Mouse (Mus musculus) layer of hippocampus, adult 8-10 months (tissue): ENCODE results near the gene Zfp94. TPM values are rescaled to one million over a fixed set of nuclear protein-coding genes. Genes with fewer than 3 reads are reported as not detected.

Experiments used
- DNase-seq, 2 experiments: peaks; one replicate each; pipeline ENCODE4 v3.0.0; 2022; ENCODE audit warnings: low spot score in 2 of 2
- total RNA-seq, 4 experiments: library from RNA; stranded (reverse); gene quantifications; 2 replicates each; pipeline ENCODE4 v1.2.4; 2022

The Zfp94 gene
- total RNA-seq, result 10 to 100 TPM; 14.4 to 18.3 (median 15.6) TPM

DNA sequence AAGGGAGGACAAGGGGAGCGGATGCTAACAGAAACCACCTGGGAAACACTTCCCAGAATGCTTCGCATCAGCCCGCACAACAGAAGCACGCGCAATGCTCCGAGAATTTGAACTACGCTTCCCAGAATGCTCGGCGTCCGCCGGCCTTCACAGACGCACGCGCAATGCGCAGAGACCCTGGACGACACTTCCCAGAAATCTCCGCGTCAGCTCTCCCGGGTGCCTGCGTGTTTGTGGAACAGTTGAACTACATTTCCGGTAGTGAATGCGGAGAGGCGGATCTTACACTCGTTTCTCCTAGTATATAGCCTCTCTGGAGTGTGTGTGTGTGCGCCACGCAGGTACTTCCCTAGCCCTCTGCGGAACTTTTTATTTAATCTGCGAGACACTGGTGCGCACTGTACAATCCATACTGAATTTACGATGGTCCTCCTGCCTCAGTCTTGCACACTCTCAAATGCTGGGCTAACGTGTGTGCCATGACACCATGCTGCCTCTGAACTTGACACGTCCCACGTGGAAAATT lies at the start of gene Zfp94:
Zfp94 (minus strand) TSS at position 100 of the 526 bp plus-strand sequence.
- DNase-seq, result peak; percentile 96 to 97

DNA sequence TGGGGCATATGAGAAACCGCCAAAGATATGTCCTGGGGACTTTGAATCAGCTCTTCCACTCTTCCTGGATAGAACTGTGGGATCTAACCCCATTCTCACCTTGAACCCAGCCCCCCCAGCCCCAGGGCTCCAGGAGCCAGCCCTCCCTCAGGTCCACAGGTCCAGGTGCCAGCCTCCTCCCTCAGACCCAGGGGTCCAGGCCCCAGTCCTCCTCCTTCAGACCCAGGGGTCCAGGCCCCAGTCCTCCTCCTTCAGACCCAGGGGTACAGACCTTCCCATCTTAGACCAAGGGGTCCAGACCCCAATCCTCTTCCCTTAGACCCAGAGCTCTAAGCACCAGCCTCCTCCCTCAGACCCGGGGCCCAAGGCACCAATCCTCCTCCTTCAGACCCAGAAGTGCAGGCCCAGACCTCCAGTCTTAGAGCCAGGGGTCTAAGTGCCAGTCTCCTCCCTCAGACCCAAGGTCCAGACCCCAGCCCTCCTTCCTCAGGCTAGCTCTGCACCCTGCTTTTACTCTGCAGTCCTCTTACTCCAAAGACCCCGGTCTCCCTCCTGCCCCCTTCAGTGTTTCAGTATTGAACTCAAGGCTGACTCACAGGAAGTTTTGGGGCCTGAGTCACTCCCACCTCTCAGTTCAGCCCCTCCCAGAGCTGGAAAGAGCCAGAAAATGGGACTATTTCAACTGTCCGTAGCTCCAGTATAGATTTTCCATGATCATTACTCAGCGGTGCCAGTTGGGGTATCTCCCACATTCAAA lies 49.0 kb upstream of the Zfp94 start:
- DNase-seq, result no peak

DNA sequence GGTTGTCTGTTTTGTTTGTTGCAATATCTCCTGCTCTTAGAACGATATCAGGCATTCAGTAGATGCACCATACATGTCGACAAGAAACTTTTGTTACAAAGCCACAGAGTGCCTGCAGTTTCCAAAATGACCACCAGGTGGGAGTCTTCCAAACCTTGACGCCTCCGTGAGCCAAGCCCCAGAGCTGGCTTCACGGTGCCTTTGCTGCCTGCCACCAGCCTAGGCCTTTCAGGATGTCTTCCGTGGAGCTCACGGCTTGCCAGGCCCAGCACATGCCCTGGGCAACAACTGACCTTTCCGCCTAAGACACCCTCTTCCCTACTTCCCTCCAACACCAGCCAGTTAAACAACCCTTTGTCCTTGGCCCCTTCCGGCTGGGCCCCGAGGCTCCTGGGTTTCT lies 48.4 kb upstream of the Zfp94 start:
- DNase-seq, result peak; percentile 66 to 89

DNA sequence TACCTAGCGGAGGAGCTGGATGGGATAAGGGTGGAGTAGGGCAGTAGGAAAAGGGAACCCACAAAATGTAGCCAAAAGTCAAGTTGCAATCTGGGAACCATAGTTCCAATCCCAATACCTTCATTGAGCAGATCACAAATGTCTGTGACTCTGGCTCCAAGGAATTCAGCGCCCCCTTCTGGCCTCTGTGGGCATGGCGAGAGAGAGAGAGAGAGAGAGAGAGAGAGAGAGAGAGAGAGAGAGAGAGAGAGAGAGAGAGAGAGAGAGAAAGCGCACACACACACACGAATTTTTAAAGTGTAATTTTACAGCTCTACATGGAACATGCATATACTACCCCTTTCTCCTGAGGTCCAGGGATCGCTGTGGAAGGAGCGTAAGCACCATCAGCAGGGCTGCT lies 46.8 kb upstream of the Zfp94 start:
- no peak for DNase-seq

DNA sequence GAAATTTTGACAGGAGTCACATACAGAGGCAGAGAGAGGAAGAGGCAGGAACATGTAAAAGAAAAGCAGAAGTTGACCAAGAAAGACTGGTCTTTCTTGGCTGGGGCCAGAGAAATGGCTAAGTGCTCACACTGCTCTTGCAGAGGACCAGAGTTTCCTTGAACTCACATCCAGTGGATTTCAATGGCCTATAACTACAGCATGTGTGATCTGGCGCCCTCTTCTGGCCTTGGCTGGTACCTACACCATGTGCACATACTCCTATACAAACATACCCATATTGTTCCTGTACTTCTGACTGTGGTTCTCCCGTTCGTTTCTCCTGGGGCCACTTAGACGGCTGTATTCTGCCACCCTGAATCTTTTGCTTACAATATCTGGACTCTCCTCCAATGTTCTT lies 44.5 kb upstream of the Zfp94 start:
- no peak for DNase-seq

DNA sequence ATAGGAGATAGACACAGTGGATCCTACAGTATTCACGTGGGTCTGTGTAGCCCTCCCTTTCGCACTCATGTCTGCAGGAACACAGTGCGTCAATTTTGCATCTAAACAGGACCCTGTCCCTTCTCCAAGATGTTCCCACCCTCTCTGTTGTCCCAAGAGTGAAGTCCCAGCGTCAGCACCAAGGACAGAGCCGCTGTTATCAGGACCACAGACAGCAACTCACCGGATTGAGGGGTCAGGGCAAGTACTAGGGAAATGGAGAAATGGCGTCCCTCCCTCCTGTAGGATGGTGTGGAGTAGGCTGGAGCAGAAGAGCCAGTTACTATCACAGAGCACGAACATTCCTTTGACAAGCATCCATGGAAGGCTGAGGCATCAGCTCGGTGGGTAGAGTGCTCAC lies 42.8 kb upstream of the Zfp94 start:
- no peak for DNase-seq

DNA sequence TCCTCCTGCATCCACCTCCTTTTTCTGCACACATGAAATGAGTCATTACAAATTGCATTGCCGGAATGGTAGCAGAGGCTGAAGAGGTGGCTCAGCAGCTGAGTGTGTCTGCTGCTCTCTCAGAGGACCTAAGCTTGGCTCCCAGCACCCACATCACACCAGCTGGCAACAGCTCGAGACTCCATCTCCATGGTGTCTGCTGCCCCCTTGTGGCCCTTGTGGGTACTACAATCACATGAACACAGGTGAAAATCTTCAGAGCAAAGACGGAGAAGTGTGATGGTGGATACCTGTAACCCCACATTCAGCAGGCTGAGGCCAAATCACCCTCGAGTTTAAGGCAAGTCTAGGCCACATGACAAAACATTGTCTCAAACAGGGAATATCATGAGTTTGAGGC lies 41.4 kb upstream of the Zfp94 start:
- DNase-seq, result no peak

DNA sequence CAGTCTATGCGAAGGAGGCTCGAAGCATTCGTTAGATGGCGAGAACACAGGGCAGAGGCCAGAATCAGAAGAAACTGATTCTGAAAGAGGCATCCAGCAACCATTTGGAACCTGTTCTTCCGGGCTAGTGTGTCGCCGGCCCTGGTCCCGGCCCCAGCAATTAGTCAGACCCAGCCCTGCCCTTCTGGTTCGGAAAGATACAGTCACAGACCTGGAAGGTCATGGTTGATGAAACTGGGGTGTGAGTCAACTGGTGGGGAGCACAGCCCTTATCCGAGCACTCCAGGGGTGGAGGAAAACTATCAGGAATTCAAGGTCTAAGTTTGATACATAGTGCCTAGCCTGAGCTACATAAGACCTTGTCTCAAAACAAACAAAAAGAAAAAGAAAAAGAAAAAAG lies 39.6 kb upstream of the Zfp94 start:
- no peak for DNase-seq

DNA sequence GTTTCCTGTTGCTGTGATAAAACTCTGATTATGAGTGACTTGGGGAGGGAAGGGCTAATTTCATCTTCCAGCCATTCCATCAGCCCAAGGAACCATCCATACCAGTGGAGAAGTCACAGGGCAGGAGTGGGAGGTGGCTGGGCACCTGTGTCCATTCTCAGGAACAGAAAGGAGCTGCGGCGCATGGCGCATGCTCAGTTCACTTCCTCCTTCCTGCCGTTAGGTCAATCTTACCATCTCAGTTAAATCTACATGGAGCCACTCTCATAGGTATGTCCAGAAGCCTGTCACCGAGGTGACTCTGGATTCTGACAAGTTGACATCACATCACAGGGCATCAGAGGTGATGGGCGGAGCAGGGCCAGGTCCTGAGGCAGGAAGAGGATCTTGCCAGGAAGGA lies 39.2 kb upstream of the Zfp94 start:
- DNase-seq, result no peak

DNA sequence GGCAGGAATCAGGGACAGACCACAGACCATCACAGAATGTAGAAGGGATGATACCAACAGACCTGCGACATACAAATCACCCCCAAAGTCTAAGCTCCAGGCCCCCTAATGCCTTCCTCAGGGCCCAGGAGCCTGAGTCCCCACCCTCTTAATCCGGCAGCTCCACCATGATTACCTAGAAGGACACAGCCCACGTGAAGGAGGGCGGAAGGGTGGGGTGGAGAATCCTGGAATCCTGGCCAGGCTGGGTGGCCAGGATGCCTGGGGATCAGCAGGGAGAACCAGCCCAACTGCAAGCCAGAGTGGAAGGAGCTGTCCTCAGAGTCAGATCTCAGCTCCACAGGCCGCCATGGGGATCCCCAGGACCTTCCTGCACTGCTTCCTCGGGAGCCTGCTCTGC lies 32.4 kb upstream of the Zfp94 start, which contains the start of gene Lypd5:
Lypd5 (plus strand) TSS at position 301 of the 400 bp plus-strand sequence.
- no peak for DNase-seq

DNA sequence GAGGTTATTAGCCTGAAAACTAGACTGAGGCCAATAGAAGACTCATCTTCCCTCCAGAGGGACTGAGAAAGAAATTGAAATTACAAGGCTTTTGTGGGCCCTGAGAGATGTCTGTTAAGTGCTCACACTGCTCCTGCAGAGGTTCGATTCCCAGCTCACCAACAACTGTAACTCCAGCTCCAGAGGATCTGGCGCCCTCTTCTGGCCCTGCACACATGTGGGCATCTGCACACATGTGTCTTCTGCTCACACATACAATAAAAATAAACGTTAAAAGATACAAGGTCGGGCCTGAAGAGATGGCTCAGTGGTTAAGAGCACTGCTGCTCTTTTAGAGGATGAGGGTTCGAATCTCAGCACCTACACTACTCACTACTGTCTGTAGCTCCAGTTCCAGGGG lies 30.0 kb upstream of the Zfp94 start:
- no peak for DNase-seq

DNA sequence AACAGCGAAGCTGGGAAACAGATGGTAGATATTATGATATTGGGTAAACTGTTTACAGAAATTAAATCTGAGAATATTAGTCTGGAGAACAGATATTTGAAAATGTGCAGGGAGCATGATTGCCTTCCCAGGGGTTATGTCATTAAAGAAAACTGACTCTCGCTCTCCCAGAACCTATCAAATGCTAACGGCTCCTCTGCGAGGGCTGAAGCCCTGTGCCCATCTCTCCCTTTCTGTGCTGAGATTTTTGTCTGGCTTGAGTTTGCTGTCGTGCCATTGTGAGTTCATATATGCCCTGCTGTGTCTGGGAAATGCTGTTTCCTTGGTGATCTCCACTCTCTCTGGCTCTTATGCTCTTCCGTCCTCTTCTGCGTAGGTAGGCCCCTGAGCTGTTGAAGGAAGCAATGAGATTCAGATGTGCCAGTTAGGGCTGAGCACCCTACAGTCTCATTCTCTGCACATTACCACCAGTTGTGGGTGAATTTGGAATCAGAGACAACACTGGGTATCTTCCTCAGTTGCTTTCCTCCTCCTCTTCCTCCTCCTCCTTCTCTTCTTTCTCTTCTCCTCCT lies 27.3 kb upstream of the Zfp94 start:
- peak in 1 of 2 experiments; percentile 13 for DNase-seq

DNA sequence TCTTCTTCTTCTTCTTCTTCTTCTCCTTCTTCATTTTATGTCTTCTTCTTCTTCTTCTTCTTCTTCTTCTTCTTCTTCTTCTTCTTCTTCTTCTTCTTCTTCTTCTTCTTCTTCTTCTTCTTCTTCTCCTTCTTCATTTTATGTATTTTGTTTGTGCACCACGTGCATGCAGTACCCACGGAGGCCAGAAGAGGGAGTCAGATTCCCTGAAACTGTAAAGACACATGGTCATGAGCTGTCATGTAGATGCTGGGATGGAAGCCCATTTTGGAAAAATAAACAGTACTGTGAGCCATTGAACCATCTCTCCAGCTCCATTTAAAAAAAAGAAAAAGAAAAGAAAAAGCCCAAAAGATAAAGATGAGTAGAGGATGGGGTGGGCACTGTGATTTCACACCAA lies 21.8 kb upstream of the Zfp94 start:
- no peak for DNase-seq

DNA sequence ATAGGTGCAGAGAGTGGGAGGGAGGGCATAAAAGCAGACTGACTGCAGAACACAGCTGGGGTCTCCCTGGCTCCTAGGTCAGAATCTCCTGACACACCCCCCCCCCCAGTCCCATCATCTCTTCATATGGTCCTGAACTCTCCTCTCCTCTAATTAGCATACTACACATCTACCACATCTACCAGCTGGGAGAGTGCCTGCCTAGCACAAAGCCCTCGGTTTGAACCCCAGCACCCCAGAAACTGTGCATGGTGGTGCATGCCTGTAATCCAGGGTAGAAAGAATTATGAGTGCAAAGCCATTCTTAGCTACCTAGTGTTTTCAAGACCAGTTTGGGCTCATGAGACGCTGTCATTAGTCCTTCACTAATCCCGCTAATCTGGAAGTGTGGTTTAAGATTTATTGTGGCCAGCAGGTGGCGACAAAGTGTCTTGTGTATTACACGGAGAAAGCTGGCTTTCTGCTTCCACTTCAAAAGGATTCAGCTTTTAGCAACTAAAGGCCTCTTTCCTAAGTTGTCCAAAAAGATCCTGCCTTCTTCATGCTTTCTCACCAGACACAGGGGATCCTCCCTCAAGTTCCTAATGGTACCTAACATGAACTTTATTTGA lies 19.3 kb upstream of the Zfp94 start:
- peak; percentile 49 to 84 for DNase-seq

DNA sequence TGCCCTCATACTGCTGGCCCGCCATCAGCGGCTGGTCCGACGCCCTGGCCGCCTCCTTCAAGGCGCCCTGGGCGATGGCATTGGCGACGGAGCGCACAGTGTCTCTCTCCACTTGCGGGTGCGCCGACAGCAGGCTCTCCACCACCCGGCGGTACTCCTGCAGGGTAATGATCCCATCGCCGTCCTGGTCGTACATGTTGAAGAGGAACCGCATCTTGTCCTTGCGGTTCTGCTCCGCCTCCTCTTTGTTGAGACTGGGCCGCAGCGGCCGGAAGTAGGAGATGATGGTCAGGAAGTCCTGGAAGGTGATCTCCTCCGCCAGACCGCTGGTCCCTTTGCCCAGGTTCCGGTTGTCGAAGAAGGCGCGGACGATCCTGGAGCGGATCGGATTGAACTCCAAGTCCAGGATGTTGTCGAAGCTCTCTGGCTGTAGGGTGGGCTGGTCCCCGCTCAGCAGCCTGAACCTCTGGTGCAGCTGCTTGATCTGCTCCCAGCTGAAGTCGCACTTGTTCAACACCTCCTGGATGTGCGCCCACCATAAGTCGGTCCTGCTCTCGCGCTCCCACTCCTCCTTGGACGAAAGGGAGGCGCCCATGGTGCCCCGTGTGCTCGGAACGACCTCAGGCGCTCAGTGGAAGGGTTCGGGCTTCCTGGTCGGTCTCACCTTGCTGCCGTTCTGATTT lies 17.0 kb upstream of the Zfp94 start, which contains the start of gene Tescl:
Tescl (minus strand) TSS at position 633 of the 683 bp plus-strand sequence.
- no peak for DNase-seq

DNA sequence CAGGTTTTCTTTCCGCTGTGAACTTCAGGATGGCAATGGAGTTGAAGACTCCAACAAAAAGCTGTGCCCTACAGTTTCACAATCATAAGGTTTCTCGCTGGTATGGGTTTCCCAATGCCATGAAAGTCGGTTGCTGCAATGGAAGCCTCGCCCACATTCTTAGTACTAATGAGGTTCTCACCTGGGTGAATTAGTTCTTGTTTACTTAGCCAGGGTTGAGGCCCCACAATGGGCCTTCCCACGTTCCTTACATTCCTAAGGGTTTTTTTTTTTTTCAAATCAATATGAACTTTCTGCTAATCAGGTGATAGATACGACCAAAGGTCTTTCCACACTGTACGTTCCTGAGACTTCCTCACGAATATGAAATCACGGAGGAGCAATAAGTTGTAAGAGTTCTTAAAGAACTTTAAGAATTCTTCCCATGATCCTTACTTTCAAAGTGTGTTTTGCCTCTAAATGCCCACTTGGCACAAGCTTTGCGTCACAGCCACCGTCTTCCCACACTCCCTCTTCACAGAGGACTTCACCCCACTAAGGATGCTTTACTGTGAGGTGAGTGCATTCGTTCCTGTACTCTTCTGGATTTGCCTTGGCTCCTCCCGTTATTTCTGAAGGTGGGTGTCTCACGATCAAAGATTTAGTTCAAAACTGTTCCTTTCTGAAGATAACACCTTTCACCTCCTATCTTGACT lies 11.0 kb upstream of the Zfp94 start:
- DNase-seq, result no peak

DNA sequence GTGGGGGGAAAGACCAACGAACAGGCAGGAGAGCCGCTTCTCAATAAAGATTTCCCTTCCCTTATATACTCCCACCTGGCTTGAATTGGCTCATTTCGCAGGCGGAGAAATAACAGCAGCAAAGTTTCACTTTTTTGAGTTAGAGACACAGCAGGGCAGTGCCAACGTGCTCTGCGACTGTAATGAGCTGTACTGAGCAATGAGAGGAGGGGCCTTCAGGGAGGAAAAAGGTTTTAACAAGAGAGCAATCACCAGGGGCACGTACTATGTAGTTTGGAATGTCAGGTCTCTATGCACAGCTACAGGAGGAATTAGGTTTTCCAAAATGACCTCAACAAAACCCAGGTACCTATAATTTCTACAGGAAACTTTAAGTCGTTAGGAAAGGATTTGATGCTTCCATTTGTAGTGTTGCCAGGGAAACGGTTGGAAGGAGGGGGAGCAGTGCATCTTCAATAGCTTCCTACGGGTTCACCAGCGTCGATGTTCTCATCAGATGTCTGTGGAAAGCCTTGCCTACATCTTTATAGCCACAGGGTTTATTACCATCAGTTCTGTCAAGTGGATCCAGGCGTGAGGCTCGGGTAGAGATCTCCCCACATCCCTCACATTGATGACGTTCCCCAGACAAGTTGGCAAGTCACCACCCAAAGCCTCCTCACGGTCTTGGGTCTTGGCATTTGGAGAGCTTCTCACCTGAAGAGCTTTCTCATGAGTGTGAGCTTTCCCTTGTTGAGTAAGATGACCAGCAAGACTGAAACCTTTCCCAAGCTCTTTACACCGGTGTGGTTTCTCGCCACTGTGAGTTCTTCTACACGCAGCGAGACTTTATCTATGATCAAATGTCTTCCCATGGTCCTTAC lies 10.0 kb upstream of the Zfp94 start:
- no peak for DNase-seq

DNA sequence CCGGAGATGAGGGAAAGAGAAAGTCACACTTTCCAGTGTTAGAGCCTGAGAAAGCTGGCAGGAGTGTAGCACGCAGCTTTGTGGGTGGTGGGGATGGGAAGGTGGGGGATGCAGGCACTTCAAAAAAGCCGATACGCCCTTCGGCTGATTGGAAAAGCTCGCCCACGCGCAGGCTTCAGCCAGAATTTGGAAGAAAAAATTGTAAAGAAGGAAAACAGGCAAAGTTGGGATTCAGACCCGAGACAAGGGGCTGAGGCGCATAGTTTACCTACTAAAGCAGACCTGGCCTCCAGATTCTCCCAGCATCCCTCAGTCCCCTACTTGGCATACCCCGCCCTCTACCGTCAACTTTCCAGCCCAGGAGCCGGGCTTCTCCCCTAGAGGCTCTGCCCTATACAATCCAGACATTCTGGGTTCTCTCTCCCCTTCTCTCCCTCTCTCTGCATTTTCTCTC lies 9.2 kb upstream of the Zfp94 start:
- DNase-seq, result peak in 1 of 2 experiments; percentile 44

DNA sequence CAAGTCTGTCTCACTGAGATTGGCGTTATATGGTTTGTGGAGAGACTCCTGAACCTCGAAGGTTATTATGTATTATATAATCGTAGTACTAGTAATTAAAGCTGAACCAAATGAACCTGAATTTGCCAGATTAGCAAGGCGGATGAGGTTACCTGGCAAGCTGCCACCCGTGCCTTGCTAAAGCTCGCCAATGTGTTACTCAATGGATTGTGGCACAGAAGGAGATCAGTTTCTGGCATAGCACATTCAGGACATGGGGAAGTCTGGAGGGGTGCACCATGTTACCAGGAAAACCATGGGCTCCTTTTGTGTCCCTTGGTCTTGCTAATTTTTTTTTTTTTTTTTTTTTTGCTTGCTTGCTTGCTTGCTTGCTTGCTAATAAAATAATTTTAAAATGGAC lies 8.7 kb upstream of the Zfp94 start:
- DNase-seq, result no peak

DNA sequence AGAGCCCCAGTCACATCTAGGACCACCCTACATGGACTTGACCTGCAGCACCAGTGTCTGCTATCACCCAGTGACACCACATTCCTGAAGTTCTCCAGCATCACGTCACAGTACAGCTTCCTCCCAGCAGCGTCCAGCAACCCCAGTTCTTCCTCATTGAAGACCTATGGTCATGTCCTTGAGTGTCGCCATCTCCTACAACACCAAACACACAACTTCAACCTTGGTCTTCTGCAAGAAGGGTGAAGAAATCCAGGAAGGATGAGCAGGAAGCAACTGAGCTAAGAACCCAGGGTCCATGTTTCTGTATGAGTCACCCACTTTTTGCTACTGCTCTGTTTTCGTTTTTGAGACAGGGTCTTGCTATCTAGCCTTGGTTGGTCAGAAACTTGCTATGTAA lies 6.1 kb upstream of the Zfp94 start:
- no peak for DNase-seq
